Mouse (Mus musculus): ENCODE results near the gene Avl9.

Gene Avl9

GRCm38 (mm10) chr6:56794834-56795233, 80.1 kb downstream of the Avl9 start:
- DNase-seq (ENCODE audit: inconsistent ontology term) = no peak

GRCm38 (mm10) chr6:56796232-56796631, 81.5 kb downstream of the Avl9 start:
- DNase-seq (ENCODE audit: inconsistent ontology term) = no peak

- DNase-seq (ENCODE audit: inconsistent ontology term) = peak; percentile 67
Observed at GRCm38 (mm10) chr6:56796668-56797141, 82.0 kb downstream of the Avl9 start.

GRCm38 (mm10) chr6:56797311-56798151, 82.8 kb downstream of the Avl9 start, which contains the start of gene Kbtbd2:
Kbtbd2 (minus strand) TSS chr6:56797813.
- peak; percentile 97 for DNase-seq (ENCODE audit: inconsistent ontology term)

- DNase-seq (ENCODE audit: inconsistent ontology term) = no peak
Observed at GRCm38 (mm10) chr6:56798152-56798465, 83.4 kb downstream of the Avl9 start.

- no peak for DNase-seq (ENCODE audit: inconsistent ontology term)
Observed at GRCm38 (mm10) chr6:56805026-56805425, 90.3 kb downstream of the Avl9 start.

- DNase-seq (ENCODE audit: inconsistent ontology term) = no peak
Observed at GRCm38 (mm10) chr6:56806195-56806594, 91.5 kb downstream of the Avl9 start.

- peak; percentile 55 for DNase-seq (ENCODE audit: inconsistent ontology term)
Observed at GRCm38 (mm10) chr6:56808656-56809055, 94.0 kb downstream of the Avl9 start.

Data from Muller cell, postnatal 12 days (primary cell).